Mouse (Mus musculus) CH12.LX (cell line): ENCODE data around the gene Atp6v0a4. TPM values are rescaled to one million over a fixed set of nuclear protein-coding genes. Genes with fewer than 3 reads are reported as not detected.

ENCODE experiments used
- DNase-seq: peaks from one replicate; pipeline ENCODE4 v3.0.0-alpha.2; 2013; ENCODE audit errors: extremely low read depth
- H3K27ac ChIP-seq: 2 replicates; pipeline ENCODE4 v1.5.1; 2012; ENCODE audit warnings: low read depth, mild to moderate bottlenecking, control low read depth, moderate library complexity; ENCODE audit not compliant: insufficient read depth
- H3K27me3 ChIP-seq: replicated peaks from 2 replicates; pipeline ENCODE3; 2012; ENCODE audit warnings: inconsistent platforms
- H3K36me3 ChIP-seq, 2 experiments: replicated peaks in 1 of 2; 2 replicates each; pipeline versions ENCODE3 to v1.6.1; 2012; ENCODE audit warnings: inconsistent platforms in 1 of 2, low read length in 1 of 2, mild to moderate bottlenecking in 1 of 2, mixed read lengths in 1 of 2, moderate library complexity in 1 of 2; ENCODE audit not compliant: control insufficient read depth in 1 of 2, insufficient read depth in 1 of 2
- H3K4me1 ChIP-seq, 2 experiments: 2 replicates each; pipeline ENCODE4 v1.6.1; 2012; ENCODE audit warnings: inconsistent platforms in 1 of 2, moderate library complexity in 1 of 2; ENCODE audit not compliant: insufficient read depth in 2 of 2, control insufficient read depth in 1 of 2
- H3K4me2 ChIP-seq: 2 replicates; pipeline ENCODE4 v1.6.1; 2012; ENCODE audit warnings: low read depth, mild to moderate bottlenecking, control low read depth; ENCODE audit not compliant: poor library complexity, insufficient read depth, severe bottlenecking
- H3K4me3 ChIP-seq, 3 experiments: fragments of 150-350 bp in 1 of 3; sonication (generic) in 1 of 3; replicated peaks in 1 of 3; 2 replicates each; pipeline versions ENCODE3 to v1.5.1; 2011 to 2012; ENCODE audit warnings: low read depth in 2 of 3, low read length in 2 of 3, mild to moderate bottlenecking in 2 of 3, moderate library complexity in 2 of 3, control low read depth in 1 of 3, improper control_type of control experiment in 1 of 3, inconsistent platforms in 1 of 3, mixed read lengths in 1 of 3; ENCODE audit not compliant: poor library complexity in 1 of 3
- H3K79me2 ChIP-seq: replicated peaks from 2 replicates; pipeline ENCODE4 v1.6.1; 2012; ENCODE audit warnings: mild to moderate bottlenecking, moderate library complexity; ENCODE audit not compliant: control insufficient read depth, poor library complexity, insufficient read depth, severe bottlenecking; ENCODE audit errors: extremely low read depth
- H3K9ac ChIP-seq: 2 replicates; pipeline ENCODE4 v1.6.1; 2012; ENCODE audit warnings: low read depth, mild to moderate bottlenecking, control low read depth, moderate library complexity; ENCODE audit not compliant: insufficient read depth
- H3K9me3 ChIP-seq: replicated peaks from 2 replicates; pipeline ENCODE3; 2012; ENCODE audit warnings: low read length, inconsistent platforms, mixed read lengths
- BHLHE40 ChIP-seq: IDR thresholded peaks from 2 replicates; pipeline ENCODE4 v1.6.1; 2011; ENCODE audit warnings: mild to moderate bottlenecking, low read depth, low read length, improper control_type of control experiment
- CHD2 ChIP-seq: IDR thresholded peaks from 2 replicates; pipeline ENCODE4 v1.6.1; 2011; ENCODE audit warnings: low read length, improper control_type of control experiment
- CTCF ChIP-seq, 2 experiments: IDR thresholded peaks in 1 of 2; conservative IDR thresholded peaks in 1 of 2; 2 replicates each; pipeline ENCODE4 v1.5.1; 2011 to 2012; ENCODE audit warnings: low read depth in 2 of 2, low read length in 2 of 2, improper control_type of control experiment in 1 of 2, inconsistent platforms in 1 of 2, mild to moderate bottlenecking in 1 of 2, moderate library complexity in 1 of 2
- EP300 ChIP-seq: IDR thresholded peaks from 2 replicates; pipeline ENCODE4 v1.6.1; 2011; ENCODE audit warnings: low read length, improper control_type of control experiment
- ETS1 ChIP-seq: conservative IDR thresholded peaks from 2 replicates; pipeline ENCODE4 v1.6.1; 2012; ENCODE audit warnings: low read depth, mild to moderate bottlenecking, inconsistent platforms, low read length, improper control_type of control experiment, moderate library complexity
- GABPA ChIP-seq: IDR thresholded peaks from 2 replicates; pipeline ENCODE4 v1.6.1; 2012; ENCODE audit warnings: low read depth, low read length, improper control_type of control experiment, inconsistent platforms; ENCODE audit not compliant: insufficient replicate concordance
- HCFC1 ChIP-seq: IDR thresholded peaks from 2 replicates; pipeline ENCODE4 v1.6.1; 2012; ENCODE audit warnings: low read depth, mild to moderate bottlenecking, inconsistent platforms, low read length, improper control_type of control experiment
- IRF4 ChIP-seq: IDR thresholded peaks from 2 replicates; pipeline ENCODE4 v1.6.1; 2014; ENCODE audit warnings: low read depth, mild to moderate bottlenecking, inconsistent platforms, low read length, improper control_type of control experiment
- JUND ChIP-seq: conservative IDR thresholded peaks from 2 replicates; pipeline ENCODE4 v1.6.1; 2011; ENCODE audit warnings: low read depth, low read length, improper control_type of control experiment
- KAT2A ChIP-seq: IDR thresholded peaks from 2 replicates; pipeline ENCODE4 v1.6.1; 2012; ENCODE audit warnings: low read length, improper control_type of control experiment, inconsistent platforms; ENCODE audit not compliant: insufficient replicate concordance
- MAX ChIP-seq: IDR thresholded peaks from 2 replicates; pipeline ENCODE4 v1.6.1; 2011; ENCODE audit warnings: low read length, improper control_type of control experiment
- MAZ ChIP-seq: IDR thresholded peaks from 2 replicates; pipeline ENCODE4 v1.6.1; 2012; ENCODE audit warnings: low read depth, mild to moderate bottlenecking, inconsistent platforms, low read length, improper control_type of control experiment, moderate library complexity
- RAD21 ChIP-seq: IDR thresholded peaks from 2 replicates; pipeline ENCODE4 v1.6.1; 2011; ENCODE audit warnings: low read depth, mild to moderate bottlenecking, low read length, improper control_type of control experiment, moderate library complexity
- SMC3 ChIP-seq: IDR thresholded peaks from 2 replicates; pipeline ENCODE4 v1.6.1; 2011; ENCODE audit warnings: low read depth, low read length, improper control_type of control experiment
- TCF12 ChIP-seq: IDR thresholded peaks from 2 replicates; pipeline ENCODE4 v1.6.1; 2014; ENCODE audit warnings: low read depth, mild to moderate bottlenecking, inconsistent platforms, low read length, improper control_type of control experiment
- ZKSCAN1 ChIP-seq: IDR thresholded peaks from 2 replicates; pipeline ENCODE4 v1.6.1; 2012; ENCODE audit warnings: low read depth, inconsistent platforms, low read length, improper control_type of control experiment, borderline replicate concordance
- ZNF384 ChIP-seq: IDR thresholded peaks from 2 replicates; pipeline ENCODE4 v1.6.1; 2012; ENCODE audit warnings: low read depth, low read length, improper control_type of control experiment, inconsistent platforms
- dilution Hi-C: fragments of 300-500 bp; cut with MboI; formaldehyde crosslinking; loops from 2 replicates; pipeline ENCODE4 v1.14.3; 2020; ENCODE audit warnings: low sequenced_read_pairs; ENCODE audit not compliant: extremely low pct_unique_long_range_greater_than_20kb, extremely low pct_ligation_motif_present
- in situ Hi-C: fragments of 300-500 bp; cut with MboI; formaldehyde crosslinking; loops from 3 replicates; pipeline ENCODE4 v1.14.3; 2019; ENCODE audit warnings: low sequenced_read_pairs, low pct_ligation_motif_present, low pct_unique_long_range_greater_than_20kb, mixed read lengths
- polyA plus RNA-seq: library from polyadenylated mRNA; unstranded; fragments of >175 nt; gene quantifications from 2 replicates; pipeline ENCODE4 v1.2.1, GENCODE M21; 2012; ENCODE audit warnings: low read depth; ENCODE audit not compliant: insufficient read length
- total RNA-seq, 2 experiments: library from RNA; depleted of rRNA; stranded (reverse); fragments of 300-350 nt in 1 of 2; fragments of >200 nt in 1 of 2; gene quantifications; 2 replicates each; pipeline ENCODE4 v1.2.3; 2012 to 2014

Atp6v0a4 gene
- total and polyA plus RNA-seq, 3 experiments = not detected

DNA sequence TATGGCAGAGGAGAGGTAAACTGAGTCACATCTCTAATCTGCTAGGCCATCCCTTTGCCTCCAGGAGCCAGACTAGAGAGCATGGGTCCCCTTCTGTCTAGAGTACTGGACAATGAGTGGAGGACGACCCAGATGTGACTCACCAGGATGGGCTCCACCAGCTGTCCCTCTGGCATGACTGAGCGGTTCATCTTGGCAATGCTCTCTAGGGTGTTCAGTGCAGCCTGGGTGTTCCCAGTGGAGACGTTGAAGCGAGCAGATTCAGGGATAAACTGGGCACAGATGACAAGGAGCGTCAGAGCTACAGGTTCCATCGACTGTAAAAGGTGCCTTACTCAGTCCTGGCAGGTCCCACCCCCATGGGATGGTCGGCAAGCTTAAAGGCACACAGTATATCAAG, 103.0 kb downstream of the Atp6v0a4 start:
- no peaks in the 10 kb centered on the region for H3K36me3 ChIP-seq
- H3K27ac ChIP-seq = no peak overlapping the region
- no peak for DNase-seq
- H3K9ac ChIP-seq = no peak overlapping the region
- no peaks in the 10 kb centered on the region for H3K79me2 ChIP-seq
- TF ChIP-seq ZKSCAN1 (no peak), MAZ (no peak), ZNF384 (no peak)
- H3K27me3 ChIP-seq = no peaks in the 10 kb centered on the region
- in situ Hi-C loops (no loop called here), dilution Hi-C loops (no loop called here)
- no peaks in the 10 kb centered on the region for H3K9me3 ChIP-seq
- no peak overlapping the region for H3K4me3 ChIP-seq
- no peak overlapping the region for H3K4me2 ChIP-seq
- H3K4me1 ChIP-seq = no peaks in the 10 kb centered on the region

DNA sequence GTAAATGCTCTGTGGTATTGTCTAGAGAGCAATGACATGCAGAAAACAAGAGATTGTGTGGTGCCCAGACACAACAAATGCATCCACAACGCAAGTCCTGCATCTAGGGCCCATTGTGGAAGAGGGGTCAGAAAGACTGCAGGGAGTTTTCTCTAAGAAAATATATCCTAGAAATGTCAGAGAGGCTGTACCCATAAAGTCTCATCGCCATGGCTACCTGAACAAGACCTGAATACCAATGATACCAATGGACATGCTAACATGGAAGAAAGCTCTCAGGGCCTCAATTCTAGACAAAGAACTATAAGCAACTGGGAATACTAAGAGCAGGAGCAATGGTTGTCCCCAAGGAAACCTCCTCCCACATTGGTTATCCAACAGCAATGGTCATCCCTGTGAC, 111.6 kb downstream of the Atp6v0a4 start:
- no peak overlapping the region for H3K4me3 ChIP-seq
- no peaks in the 10 kb centered on the region for H3K79me2 ChIP-seq
- H3K9ac ChIP-seq = no peak overlapping the region
- H3K27ac ChIP-seq = no peak overlapping the region
- in situ Hi-C loops (no loop called here), dilution Hi-C loops (no loop called here)
- TF ChIP-seq HCFC1 (no peak), MAZ (no peak), JUND (no peak), GABPA (no peak), ETS1 (no peak), IRF4 (no peak)
- peaks cover 0 to 5% of the 10 kb centered on the region in 2 experiments; a peak in 1 of 4 replicates for H3K4me1 ChIP-seq
- H3K36me3 ChIP-seq = no peaks in the 10 kb centered on the region
- H3K4me2 ChIP-seq = no peak overlapping the region
- peaks cover 3% of the 10 kb centered on the region for H3K9me3 ChIP-seq
- no peaks in the 10 kb centered on the region for H3K27me3 ChIP-seq
- no peak for DNase-seq

DNA sequence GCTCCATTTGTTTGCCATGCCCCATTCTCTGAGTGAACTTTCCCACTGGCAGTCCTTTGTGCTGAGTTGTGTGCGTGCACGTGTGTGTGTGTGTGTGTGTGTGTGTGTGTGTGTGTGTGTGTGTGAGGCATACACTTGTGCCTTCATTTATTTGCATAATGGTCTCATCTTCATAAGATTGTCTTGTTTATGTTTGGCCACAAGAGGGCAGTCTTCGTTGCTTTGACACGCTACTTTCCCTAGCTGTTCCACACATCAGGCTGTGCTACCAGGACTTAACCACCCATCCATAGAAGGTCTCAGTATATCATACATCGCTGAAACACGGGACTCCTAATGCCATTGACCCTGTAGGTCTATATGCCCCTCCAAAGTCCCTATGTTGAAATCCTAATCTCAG, 116.9 kb downstream of the Atp6v0a4 start:
- TF ChIP-seq CHD2 (no peak), SMC3 (peak; percentile 73), CTCF (conservative IDR thresholded peaks at IDR 0.05 in 1 of 2, IDR thresholded peaks at IDR 0.05 in 1 of 2; ENCODE audit: low read depth in 2 of 2, low read length in 2 of 2) (peak; percentile 55 to 74; a peak in 3 of 4 replicates), BHLHE40 (peak; percentile 78), JUND (no peak), TCF12 (no peak), KAT2A (no peak), EP300 (no peak), MAX (no peak), ZKSCAN1 (no peak), IRF4 (no peak), RAD21 (peak; percentile 67)
- in situ Hi-C loops (no loop called here), dilution Hi-C loops (no loop called here)
- H3K9ac ChIP-seq = no peak overlapping the region
- H3K79me2 ChIP-seq = no peaks in the 10 kb centered on the region
- H3K4me2 ChIP-seq = no peak overlapping the region
- DNase-seq = peak; percentile 64
- no peaks in the 10 kb centered on the region for H3K9me3 ChIP-seq
- H3K4me1 ChIP-seq = peaks cover 0 to 5% of the 10 kb centered on the region in 2 experiments; a peak in 1 of 4 replicates
- no peaks in the 10 kb centered on the region for H3K27me3 ChIP-seq
- H3K4me3 ChIP-seq = no peak overlapping the region
- no peak overlapping the region for H3K27ac ChIP-seq
- no peaks in the 10 kb centered on the region for H3K36me3 ChIP-seq
